Mouse (Mus musculus) myocyte (in vitro differentiated cells): ENCODE results near the gene Irf6. TPM values are rescaled to one million over a fixed set of nuclear protein-coding genes. Genes with fewer than 3 reads are reported as not detected.

Experiments used
- H3K27me3 ChIP-seq: one replicate; pipeline ENCODE4 v1.6.1; 2011; ENCODE audit not compliant: control insufficient read depth, insufficient read depth, insufficient read length
- H3K36me3 ChIP-seq: one replicate; pipeline ENCODE4 v1.6.1; 2011; ENCODE audit not compliant: control insufficient read depth, insufficient read depth
- H3K4me2 ChIP-seq: one replicate; pipeline ENCODE4 v1.6.1; 2011; ENCODE audit warnings: low read depth, control low read depth
- H3K4me3 ChIP-seq: one replicate; pipeline ENCODE4 v1.5.1; 2011; ENCODE audit warnings: mild to moderate bottlenecking, control low read depth, moderate library complexity
- H3K79me2 ChIP-seq: one replicate; pipeline ENCODE4 v1.6.1; 2011; ENCODE audit not compliant: control insufficient read depth, insufficient read depth
- H3ac ChIP-seq: one replicate; pipeline ENCODE4 v1.6.1; 2011; ENCODE audit not compliant: control insufficient read depth, insufficient read length
- CEBPB ChIP-seq: IDR thresholded peaks from 2 replicates; pipeline ENCODE4 v1.6.1; 2011; ENCODE audit warnings: mild to moderate bottlenecking, moderate library complexity; ENCODE audit not compliant: poor library complexity, insufficient read depth, severe bottlenecking
- E2F4 ChIP-seq: IDR thresholded peaks from one replicate; pipeline ENCODE4 v1.6.1; 2011; ENCODE audit warnings: mild to moderate bottlenecking, control low read depth, moderate library complexity; ENCODE audit not compliant: insufficient read depth
- MAX ChIP-seq: IDR thresholded peaks from one replicate; pipeline ENCODE4 v1.6.1; 2011; ENCODE audit warnings: low read depth, mild to moderate bottlenecking, control low read depth
- MYOD1 ChIP-seq, 3 experiments: IDR thresholded peaks; one replicate each; pipeline ENCODE4 v1.6.1; 2011; ENCODE audit warnings: control low read depth in 2 of 3, low read depth in 2 of 3, mild to moderate bottlenecking in 2 of 3, moderate library complexity in 1 of 3; ENCODE audit not compliant: insufficient read length in 2 of 3, control insufficient read depth in 1 of 3
- MYOG ChIP-seq, 3 experiments: IDR thresholded peaks; one replicate each; pipeline ENCODE4 v1.6.1; 2011; ENCODE audit warnings: control low read depth in 2 of 3, low read depth in 2 of 3, mild to moderate bottlenecking in 2 of 3; ENCODE audit not compliant: insufficient read length in 2 of 3, control insufficient read depth in 1 of 3, insufficient read depth in 1 of 3
- POLR2A ChIP-seq: IDR thresholded peaks from one replicate; pipeline ENCODE4 v1.6.1; 2011; ENCODE audit warnings: low read depth, mild to moderate bottlenecking, control low read depth, moderate library complexity; ENCODE audit not compliant: insufficient read length
- POLR2AphosphoS2 ChIP-seq: IDR thresholded peaks from one replicate; pipeline ENCODE4 v1.6.1; 2011; ENCODE audit warnings: low read depth, control low read depth; ENCODE audit not compliant: insufficient read length
- REST ChIP-seq: IDR thresholded peaks from one replicate; pipeline ENCODE4 v1.6.1; 2011; ENCODE audit warnings: mild to moderate bottlenecking, control low read depth, moderate library complexity; ENCODE audit not compliant: insufficient read depth, insufficient read length
- SRF ChIP-seq: IDR thresholded peaks from one replicate; pipeline ENCODE4 v1.6.1; 2011; ENCODE audit warnings: low read depth; ENCODE audit not compliant: control insufficient read depth, insufficient read length
- TCF12 ChIP-seq: IDR thresholded peaks from one replicate; pipeline ENCODE4 v1.6.1; 2011; ENCODE audit warnings: mild to moderate bottlenecking, control low read depth; ENCODE audit not compliant: poor library complexity, insufficient read depth, severe bottlenecking
- TCF3 ChIP-seq: IDR thresholded peaks from one replicate; pipeline ENCODE4 v1.6.1; 2011; ENCODE audit warnings: low read depth, control low read depth; ENCODE audit not compliant: insufficient read length
- USF1 ChIP-seq: IDR thresholded peaks from one replicate; pipeline ENCODE4 v1.6.1; 2011; ENCODE audit warnings: low read depth, mild to moderate bottlenecking, control low read depth, moderate library complexity
- polyA plus RNA-seq: library from polyadenylated mRNA; unstranded; fragments of >200 nt; fragmentation: generic; extraction: Trizol; gene quantifications from one replicate; pipeline ENCODE4 v1.2.1, GENCODE M21; 2012; ENCODE audit warnings: missing spikeins

Irf6 gene
- polyA plus RNA-seq, 1 experiment: 0.73 TPM

GRCm38 (mm10) chr1:193181104-193181503 lies 28.2 kb downstream of the Irf6 start:
- Histone ChIP-seq H3K36me3 (no peaks in the 10 kb centered on the region), H3K4me3 (no peak overlapping the region), H3K4me2 (no peak overlapping the region), H3K27me3 (no peaks in the 10 kb centered on the region), H3ac (no peak overlapping the region), H3K79me2 (no peaks in the 10 kb centered on the region)
- TF ChIP-seq REST (no peak), SRF (no peak), POLR2A (no peak)

DNA sequence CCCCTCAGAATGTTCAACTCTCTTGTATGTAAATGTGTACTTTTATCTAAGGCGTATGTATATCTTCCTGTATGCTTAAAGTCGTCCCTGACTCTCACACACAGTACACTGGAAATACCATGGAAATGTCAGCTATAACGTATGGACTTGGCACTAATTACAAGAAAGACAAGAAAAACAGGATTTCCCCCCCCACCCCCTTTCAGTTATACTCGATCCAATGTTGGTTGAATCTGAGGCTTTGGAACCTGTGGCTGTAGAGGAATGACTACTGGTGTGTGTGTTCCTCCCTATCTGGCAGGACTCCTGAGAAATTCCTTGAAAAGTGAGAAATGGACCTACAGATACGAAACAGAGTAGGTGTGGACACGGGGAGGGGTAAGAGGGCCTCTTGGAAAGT lies 35.3 kb downstream of the Irf6 start:
- H3K79me2 ChIP-seq: no peaks in the 10 kb centered on the region
- H3K27me3 ChIP-seq: no peaks in the 10 kb centered on the region
- no peak overlapping the region for H3K4me3 ChIP-seq
- peak overlapping the region; percentile 68 for H3K4me2 ChIP-seq
- no peak overlapping the region for H3ac ChIP-seq
- H3K36me3 ChIP-seq: no peaks in the 10 kb centered on the region
- no peak for TF ChIP-seq CEBPB
- no peak for TF ChIP-seq POLR2A
- TF ChIP-seq TCF3: no peak
- no peak for TF ChIP-seq MYOG (IDR thresholded peaks at IDR 0.05; ENCODE audit: control insufficient read depth in 1 of 3, insufficient read depth in 1 of 3, insufficient read length in 2 of 3, low read depth in 2 of 3)
- TF ChIP-seq SRF: no peak
- no peak for TF ChIP-seq MYOD1 (IDR thresholded peaks at IDR 0.05; ENCODE audit: control insufficient read depth in 1 of 3, insufficient read length in 2 of 3, low read depth in 2 of 3)
- TF ChIP-seq POLR2AphosphoS2: no peak
- no peak for TF ChIP-seq E2F4
- no peak for TF ChIP-seq USF1

DNA sequence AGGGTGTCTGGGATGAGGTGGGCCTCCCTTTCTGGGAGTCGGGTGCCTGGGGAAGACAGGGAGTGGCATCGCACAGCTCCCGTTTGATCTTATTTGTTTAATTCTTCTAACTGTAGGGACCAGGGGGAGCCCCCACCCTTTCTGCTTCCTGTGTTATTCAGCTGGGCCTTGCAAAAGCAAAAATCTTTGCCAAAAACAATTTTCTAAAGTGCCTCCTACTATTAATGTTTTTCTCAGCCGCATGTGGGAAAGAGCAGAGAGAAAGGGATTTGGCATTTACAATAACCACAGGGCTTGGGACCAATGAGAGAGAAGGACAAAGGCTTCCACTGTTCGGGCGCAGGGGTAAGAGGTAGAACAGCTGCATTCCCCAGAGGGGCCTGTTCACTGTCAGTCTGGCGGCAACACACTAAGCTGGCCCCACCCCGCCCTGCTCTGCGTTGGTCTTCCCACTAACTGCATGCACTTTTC lies 36.3 kb downstream of the Irf6 start:
- no peak overlapping the region for H3ac ChIP-seq
- TF ChIP-seq E2F4 (no peak), SRF (no peak), TCF3 (no peak), MAX (no peak), POLR2A (peak; percentile 46), POLR2AphosphoS2 (no peak), USF1 (no peak), TCF12 (peak; percentile 31), MYOD1 (IDR thresholded peaks at IDR 0.05; ENCODE audit: control insufficient read depth in 1 of 3, insufficient read length in 2 of 3, low read depth in 2 of 3) (peak; percentile 15 to 95 (median 94)), MYOG (IDR thresholded peaks at IDR 0.05; ENCODE audit: control insufficient read depth in 1 of 3, insufficient read depth in 1 of 3, insufficient read length in 2 of 3, low read depth in 2 of 3) (peak in 2 of 3 experiments; percentile 72 to 85), CEBPB (0 out of 2 replicates have a peak, but pooled peaks have one; percentile 2), REST (no peak)

DNA sequence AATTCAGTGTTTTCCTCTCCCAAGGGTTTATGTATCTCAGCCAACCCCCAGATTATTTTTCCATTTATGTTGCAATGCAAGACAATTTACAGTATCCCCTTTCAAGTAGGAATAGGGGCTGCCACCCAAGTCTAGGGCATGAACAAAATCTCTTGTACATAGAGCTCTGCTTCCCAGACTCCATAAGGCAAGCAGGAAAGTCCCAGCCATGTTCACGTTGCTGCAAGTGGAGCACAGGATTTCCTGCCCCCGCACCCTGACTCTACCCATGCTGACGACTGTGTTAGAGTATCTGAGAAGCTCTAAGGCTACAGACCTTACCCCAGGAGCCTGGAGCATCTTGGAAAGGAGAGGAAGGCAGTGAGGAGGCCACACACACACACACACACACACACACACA lies 36.9 kb downstream of the Irf6 start:
- Histone ChIP-seq H3ac (no peak overlapping the region), H3K4me3 (no peak overlapping the region), H3K4me2 (peak overlapping the region; percentile 68), H3K79me2 (no peaks in the 10 kb centered on the region), H3K36me3 (no peaks in the 10 kb centered on the region), H3K27me3 (no peaks in the 10 kb centered on the region)
- TF ChIP-seq USF1 (no peak), CEBPB (0 out of 2 replicates have a peak, but pooled peaks have one; percentile 30), POLR2AphosphoS2 (no peak)

More for the DNA sequence above, 36.3 kb downstream of the Irf6 start:
- Histone ChIP-seq H3K4me3 (no peak overlapping the region), H3K27me3 (no peaks in the 10 kb centered on the region), H3K79me2 (no peaks in the 10 kb centered on the region), H3K36me3 (no peaks in the 10 kb centered on the region), H3K4me2 (peak overlapping the region; percentile 68)

GRCm38 (mm10) chr1:193191675-193192283 lies 38.9 kb downstream of the Irf6 start:
- Histone ChIP-seq H3K27me3 (no peaks in the 10 kb centered on the region), H3K4me2 (no peak overlapping the region), H3K79me2 (no peaks in the 10 kb centered on the region), H3K36me3 (no peaks in the 10 kb centered on the region), H3ac (no peak overlapping the region), H3K4me3 (no peak overlapping the region)
- TF ChIP-seq SRF (no peak), MYOG (IDR thresholded peaks at IDR 0.05; ENCODE audit: control insufficient read depth in 1 of 3, insufficient read depth in 1 of 3, insufficient read length in 2 of 3, low read depth in 2 of 3) (no peak), TCF12 (no peak), USF1 (no peak), MAX (no peak), CEBPB (no peak), REST (no peak), POLR2A (no peak)
